Mouse (Mus musculus): ENCODE measurements around the gene Greb1. TPM values are rescaled to one million over a fixed set of nuclear protein-coding genes. Genes with fewer than 3 reads are reported as not detected.

Gene Greb1
- 4.5 and 6.5 TPM in 2 replicates for polyA plus RNA-seq (2016; fragmentation: Nextera tagmentation; extraction: Ambion mirVana)

DNA sequence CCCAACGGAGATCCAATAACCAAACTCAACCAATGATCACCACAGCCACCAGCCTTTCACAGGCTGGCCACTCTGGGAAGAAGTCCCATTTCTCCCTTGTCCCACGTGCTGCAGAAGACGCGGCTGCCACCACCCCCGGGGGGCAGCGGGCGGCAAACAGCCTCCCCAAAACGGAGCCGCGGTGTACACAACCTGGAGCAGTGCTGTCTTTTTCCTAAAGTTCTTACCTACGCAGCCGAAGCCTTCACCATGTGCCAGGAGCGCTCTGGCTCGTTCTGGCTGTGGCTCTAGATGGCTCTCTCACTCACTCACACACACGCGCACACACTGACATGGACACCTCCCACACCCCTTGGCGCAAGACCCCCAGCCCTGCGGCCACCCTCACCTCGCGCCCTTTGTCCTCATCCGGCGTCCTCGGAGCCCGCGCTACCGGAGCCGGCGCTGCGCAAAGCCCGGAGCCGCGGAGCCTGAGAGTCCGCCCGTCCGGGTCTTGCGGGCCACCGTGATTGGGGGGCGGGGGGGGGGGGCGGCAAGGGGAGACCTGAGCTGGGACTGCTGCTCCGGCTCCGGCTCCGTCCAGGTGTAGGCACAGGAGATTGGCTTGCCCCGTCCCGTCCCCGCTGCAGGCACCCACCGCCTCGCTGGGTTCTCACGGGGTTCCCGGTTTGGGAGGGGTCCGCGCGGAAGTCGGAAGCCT, at the start of gene Greb1:
Gene Greb1 (minus strand): TSS at position 628 of the 700 bp plus-strand sequence.
- Histone ChIP-seq H3K4me1 (peaks cover 24% of the 10 kb centered on the region), H3K9me3 (replicated peaks) (no peaks in the 10 kb centered on the region), H3K27ac (peak within 1 kb of the TSS; percentile 60; the same call in 1 of the 2 replicates), H3K36me3 (no peaks in the 10 kb centered on the region), H3K27me3 (no peaks in the 10 kb centered on the region), H3K4me2 (replicated peaks) (peak within 1 kb of the TSS; percentile 76), H3K9ac (peak within 1 kb of the TSS; percentile 70), H3K4me3 (peak within 1 kb of the TSS; percentile 58)
- ATAC-seq (ENCODE audit: low FRiP score): peak; percentile 77
- WGBS: under 1% methylated on average over 51 of the region's 53 CpGs

DNA sequence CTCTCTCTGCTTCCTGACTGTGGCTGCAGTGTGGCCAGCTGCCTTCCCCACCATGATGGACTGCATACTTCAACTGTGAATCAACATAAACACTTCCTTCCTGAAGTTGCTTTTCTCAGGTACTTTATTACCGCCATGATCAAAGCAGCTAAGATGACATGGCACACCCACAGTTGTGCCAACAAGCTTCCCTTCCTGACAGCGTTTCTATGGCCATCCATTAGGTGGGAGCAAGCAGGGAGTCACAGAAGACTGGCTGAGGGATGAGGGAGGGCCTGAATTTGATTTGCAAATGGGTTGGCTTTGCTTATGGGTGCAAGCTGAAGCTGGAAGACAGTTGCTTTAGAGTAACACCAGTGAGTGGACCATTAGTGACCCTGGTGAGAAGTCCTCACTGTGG, 49.1 kb upstream of the Greb1 start:
- WGBS: 73% methylated on average over 2 of the region's 2 CpGs
- Histone ChIP-seq H3K4me1 (peaks cover 6% of the 10 kb centered on the region; the same call in 1 of the 2 replicates), H3K9me3 (replicated peaks) (no peaks in the 10 kb centered on the region)

DNA sequence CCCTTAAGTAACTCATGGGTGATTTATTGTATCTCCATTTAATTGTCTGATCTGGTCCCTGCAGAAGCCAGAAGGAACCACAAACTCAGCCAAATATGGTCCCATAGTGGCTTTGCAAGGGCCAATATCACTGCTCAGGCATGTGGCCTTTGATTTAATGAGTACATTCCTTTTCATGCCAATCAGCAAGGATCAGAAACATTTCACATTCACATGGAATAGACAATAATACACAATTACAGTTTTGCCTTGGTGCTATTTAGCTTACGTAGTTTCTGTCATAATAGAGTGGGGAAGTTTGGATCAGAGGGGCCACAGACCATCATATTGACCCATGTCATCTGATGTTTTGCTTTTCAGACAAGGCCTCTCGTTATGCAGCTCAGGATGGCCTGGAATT, 47.8 kb upstream of the Greb1 start:
- Histone ChIP-seq H3K27ac (no peak overlapping the region), H3K36me3 (no peaks in the 10 kb centered on the region), H3K9ac (no peak overlapping the region), H3K4me3 (no peak overlapping the region), H3K27me3 (no peaks in the 10 kb centered on the region), H3K4me1 (peaks cover 6% of the 10 kb centered on the region; the same call in 1 of the 2 replicates), H3K4me2 (replicated peaks) (no peak overlapping the region), H3K9me3 (replicated peaks) (no peaks in the 10 kb centered on the region)
- WGBS: 83% methylated on average over 2 of the region's 2 CpGs
- no peak for ATAC-seq (ENCODE audit: low FRiP score)

More for the DNA sequence above, 49.1 kb upstream of the Greb1 start:
- no peak for ATAC-seq (ENCODE audit: low FRiP score)
- Histone ChIP-seq H3K9ac (no peak overlapping the region), H3K27me3 (no peaks in the 10 kb centered on the region), H3K4me2 (replicated peaks) (no peak overlapping the region), H3K36me3 (no peaks in the 10 kb centered on the region), H3K4me3 (no peak overlapping the region), H3K27ac (no peak overlapping the region)

DNA sequence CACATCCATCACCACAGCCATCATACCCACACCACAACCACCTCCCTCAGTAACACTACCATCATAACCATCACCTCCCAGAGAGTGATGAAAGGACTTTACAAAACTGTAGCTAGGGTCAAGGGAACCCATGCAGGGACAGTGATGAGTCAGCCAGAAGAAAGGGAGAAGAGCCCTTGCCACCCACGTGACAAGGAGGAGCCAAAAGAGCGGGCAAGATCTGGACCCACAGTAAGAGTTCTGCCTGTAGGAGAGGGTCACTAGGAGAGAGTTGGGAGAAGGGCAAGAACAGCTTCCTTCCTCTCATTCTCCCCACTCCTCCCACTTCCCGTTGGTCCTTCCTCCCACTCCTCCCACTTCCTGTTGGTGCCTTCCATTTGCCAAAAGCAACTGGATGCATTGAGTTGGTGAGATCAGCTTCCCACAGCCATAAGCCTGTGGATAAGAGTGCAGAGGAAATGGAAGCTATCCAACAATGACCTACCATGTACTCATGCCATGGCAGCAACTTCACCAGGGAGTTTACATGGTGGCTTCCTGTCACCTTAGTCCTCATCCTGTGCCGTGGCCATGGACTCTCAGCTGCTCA, 46.6 kb upstream of the Greb1 start:
- no peak overlapping the region for H3K9ac ChIP-seq
- H3K4me3 ChIP-seq: no peak overlapping the region
- peaks cover 6% of the 10 kb centered on the region; the same call in 1 of the 2 replicates for H3K4me1 ChIP-seq
- no peaks in the 10 kb centered on the region for H3K27me3 ChIP-seq
- WGBS: 83% methylated on average over 4 of the region's 4 CpGs
- no peaks in the 10 kb centered on the region for H3K36me3 ChIP-seq
- ATAC-seq (ENCODE audit: low FRiP score): no peak
- no peak overlapping the region for H3K27ac ChIP-seq
- no peaks in the 10 kb centered on the region for H3K9me3 ChIP-seq (replicated peaks)
- no peak overlapping the region for H3K4me2 ChIP-seq (replicated peaks)

DNA sequence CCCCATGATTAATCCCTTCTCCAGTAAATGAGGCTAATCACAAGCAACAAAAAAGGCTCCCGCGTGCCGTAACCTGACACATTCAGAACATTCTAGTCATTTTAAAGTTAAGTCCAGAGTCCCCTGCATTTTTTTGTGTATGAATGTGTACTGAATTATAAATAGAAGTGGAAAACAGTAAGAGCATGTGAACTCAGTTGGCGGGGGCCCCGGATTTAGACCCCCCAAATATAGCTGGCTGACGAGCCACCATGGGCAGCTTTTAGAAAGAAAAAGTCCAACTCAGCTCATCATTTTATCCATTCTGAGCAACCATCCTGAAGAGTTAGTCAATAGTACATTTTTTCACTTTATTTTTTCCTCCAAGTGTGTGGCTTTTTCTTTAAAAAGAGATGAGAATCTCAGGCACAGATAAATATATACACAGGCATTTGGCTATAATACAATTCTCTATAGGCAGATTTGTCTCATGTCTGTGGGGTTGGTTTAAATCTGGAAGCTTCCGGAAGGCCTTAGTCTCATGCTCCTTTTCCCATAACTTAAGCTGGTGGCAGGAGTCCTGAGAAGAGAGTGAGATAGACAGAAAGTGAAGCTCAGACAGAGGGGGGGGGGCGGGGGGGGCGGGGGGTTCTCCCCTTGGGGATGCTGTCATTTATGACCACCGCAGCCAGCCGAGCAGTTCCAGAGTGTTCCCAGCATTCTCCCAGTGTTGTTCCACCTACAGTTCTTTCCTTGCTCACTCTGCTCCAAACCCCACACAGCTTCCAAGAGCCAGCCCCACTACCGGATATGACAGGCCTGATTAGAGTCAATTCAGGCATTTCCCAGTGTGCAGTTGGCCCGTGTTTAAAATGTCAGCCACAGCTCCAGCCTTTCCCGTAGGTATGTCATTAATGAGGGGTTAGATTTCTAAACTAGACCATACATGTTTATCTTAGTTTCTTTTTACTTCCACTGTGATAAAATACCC, 44.2 kb upstream of the Greb1 start:
- Histone ChIP-seq H3K4me3 (no peak overlapping the region), H3K4me2 (replicated peaks) (no peak overlapping the region), H3K4me1 (no peaks in the 10 kb centered on the region), H3K9ac (no peak overlapping the region), H3K27ac (no peak overlapping the region), H3K27me3 (no peaks in the 10 kb centered on the region), H3K36me3 (no peaks in the 10 kb centered on the region), H3K9me3 (replicated peaks) (no peaks in the 10 kb centered on the region)
- WGBS: 78% methylated on average over 12 of the region's 14 CpGs
- no peak for ATAC-seq (ENCODE audit: low FRiP score)

DNA sequence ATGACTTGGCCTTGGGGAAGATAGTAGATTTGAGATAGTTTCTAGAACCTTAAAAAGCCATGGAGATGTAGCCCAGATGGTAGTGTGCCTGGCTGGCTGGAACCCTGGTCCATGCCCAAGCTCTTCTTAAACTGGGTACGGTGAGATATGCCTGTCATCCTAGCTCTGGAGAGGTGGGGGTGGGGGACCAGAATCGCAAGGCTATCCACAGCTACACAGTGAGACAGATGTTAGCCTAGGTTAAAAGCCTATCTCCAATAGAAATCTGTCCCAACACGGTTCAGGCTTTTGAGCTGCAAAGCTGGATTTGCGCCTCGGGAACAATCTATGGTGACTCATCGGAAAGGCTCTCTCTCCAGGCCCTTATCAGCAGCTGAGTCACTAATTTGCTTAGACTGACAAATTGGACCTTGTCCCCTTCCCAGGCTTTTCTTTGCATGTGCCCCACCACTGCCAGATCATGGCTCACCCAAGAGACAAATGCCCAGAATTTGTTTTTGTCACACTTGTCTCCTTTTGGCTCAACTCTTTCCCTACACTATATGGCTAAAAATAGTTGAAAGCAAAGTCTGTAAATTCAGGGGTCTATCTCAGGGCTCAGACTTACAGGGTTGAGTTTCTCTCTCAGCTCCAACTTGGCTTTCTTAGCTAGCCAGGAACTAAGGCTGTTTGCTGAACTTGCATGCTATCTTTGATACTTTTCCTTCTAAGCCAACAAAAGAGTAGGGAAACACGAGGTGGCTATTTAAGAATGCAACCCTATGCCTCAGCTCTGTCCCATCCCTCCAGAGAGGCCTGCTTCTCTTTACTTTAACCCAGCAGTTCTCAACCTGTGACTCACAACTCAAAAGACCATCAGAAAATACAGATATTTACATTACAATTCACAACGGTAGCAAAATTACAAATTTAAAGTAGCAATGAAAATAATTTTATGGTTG, 40.4 kb upstream of the Greb1 start:
- Histone ChIP-seq H3K27ac (no peak overlapping the region), H3K4me2 (replicated peaks) (no peak overlapping the region), H3K36me3 (no peaks in the 10 kb centered on the region), H3K4me3 (no peak overlapping the region), H3K9me3 (replicated peaks) (no peaks in the 10 kb centered on the region; the same call in 1 of the 2 replicates), H3K4me1 (no peaks in the 10 kb centered on the region), H3K9ac (no peak overlapping the region), H3K27me3 (no peaks in the 10 kb centered on the region)
- ATAC-seq (ENCODE audit: low FRiP score): no peak
- 81% methylated on average over 8 of the region's 8 CpGs for WGBS

DNA sequence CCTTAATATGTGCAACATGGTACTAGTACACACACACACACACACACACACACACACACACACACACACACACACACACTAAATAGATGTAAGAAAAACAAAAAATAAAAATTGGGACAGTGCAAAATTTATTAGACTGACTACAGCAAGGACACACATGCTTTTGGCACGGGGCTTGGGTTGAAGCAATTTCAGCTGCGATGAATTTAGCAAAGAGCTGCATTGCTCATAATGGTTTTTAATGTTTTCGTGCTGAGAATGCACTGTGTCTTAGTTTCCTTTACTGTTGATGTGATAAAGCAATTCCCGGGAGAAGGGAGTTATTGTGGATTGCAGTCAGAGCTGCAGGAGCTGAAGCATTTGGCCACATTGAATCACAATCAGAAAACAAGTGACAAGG, 37.1 kb upstream of the Greb1 start:
- no peak for ATAC-seq (ENCODE audit: low FRiP score)
- H3K27ac ChIP-seq: no peak overlapping the region
- 93% methylated on average over 4 of the region's 4 CpGs for WGBS

DNA sequence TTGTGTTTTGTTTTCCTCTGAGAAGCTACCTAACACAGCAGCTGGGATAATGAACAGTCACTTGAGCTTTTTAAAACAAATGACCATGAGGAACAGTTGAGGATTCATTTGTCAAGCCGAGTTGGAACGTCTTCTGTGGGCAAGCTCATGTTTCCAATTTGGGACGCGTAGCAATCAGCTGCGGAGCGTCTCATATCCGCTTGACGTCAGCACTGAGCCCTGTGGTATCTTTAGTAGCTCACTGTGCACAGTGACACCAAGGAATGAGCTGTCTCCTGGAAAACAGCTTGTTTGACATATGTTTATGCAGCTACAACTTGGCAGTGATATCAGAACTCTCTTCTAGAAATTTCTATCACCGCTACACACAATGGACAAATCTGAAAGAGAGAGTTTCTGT, 35.5 kb upstream of the Greb1 start:
- ATAC-seq (ENCODE audit: low FRiP score): no peak
- Histone ChIP-seq H3K4me3 (no peak overlapping the region), H3K9me3 (replicated peaks) (no peaks in the 10 kb centered on the region; the same call in 1 of the 2 replicates), H3K27me3 (no peaks in the 10 kb centered on the region), H3K4me2 (replicated peaks) (no peak overlapping the region), H3K27ac (no peak overlapping the region), H3K9ac (no peak overlapping the region), H3K4me1 (no peaks in the 10 kb centered on the region), H3K36me3 (no peaks in the 10 kb centered on the region)
- 58% methylated on average over 9 of the region's 9 CpGs for WGBS

More for the DNA sequence above, 37.1 kb upstream of the Greb1 start:
- Histone ChIP-seq H3K27me3 (no peaks in the 10 kb centered on the region), H3K4me1 (no peaks in the 10 kb centered on the region), H3K36me3 (no peaks in the 10 kb centered on the region), H3K4me2 (replicated peaks) (no peak overlapping the region), H3K9me3 (replicated peaks) (no peaks in the 10 kb centered on the region; the same call in 1 of the 2 replicates), H3K4me3 (no peak overlapping the region), H3K9ac (no peak overlapping the region)

DNA sequence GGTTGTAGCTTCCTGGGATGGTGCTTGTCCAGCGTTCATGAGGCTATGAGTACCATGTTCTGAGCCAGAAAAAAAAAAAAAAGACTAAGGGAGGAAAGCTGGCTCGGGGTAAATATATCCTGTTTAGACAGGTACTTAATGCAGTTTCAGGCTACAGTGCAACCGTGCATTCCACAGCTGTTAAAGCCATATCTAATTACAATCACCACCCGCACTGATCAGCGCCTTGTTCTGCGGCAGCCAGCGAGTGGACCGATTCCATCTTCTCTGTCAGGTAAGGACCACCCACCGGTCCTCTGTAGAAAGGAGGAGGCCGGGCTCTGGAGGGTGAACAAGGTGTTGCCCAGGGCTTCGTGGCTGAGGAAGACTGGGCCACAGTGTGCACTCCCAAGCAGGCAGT, 34.0 kb upstream of the Greb1 start:
- Histone ChIP-seq H3K36me3 (0 out of 2 replicates have a peak, but pooled peaks cover 4% of the 10 kb centered on the region), H3K4me1 (no peaks in the 10 kb centered on the region), H3K9ac (no peak overlapping the region), H3K4me3 (no peak overlapping the region), H3K27ac (no peak overlapping the region), H3K27me3 (no peaks in the 10 kb centered on the region), H3K4me2 (replicated peaks) (no peak overlapping the region), H3K9me3 (replicated peaks) (no peaks in the 10 kb centered on the region; the same call in 1 of the 2 replicates)
- 58% methylated on average over 11 of the region's 11 CpGs for WGBS
- ATAC-seq (ENCODE audit: low FRiP score): peak; percentile 32; the same call in 1 of the 2 replicates

DNA sequence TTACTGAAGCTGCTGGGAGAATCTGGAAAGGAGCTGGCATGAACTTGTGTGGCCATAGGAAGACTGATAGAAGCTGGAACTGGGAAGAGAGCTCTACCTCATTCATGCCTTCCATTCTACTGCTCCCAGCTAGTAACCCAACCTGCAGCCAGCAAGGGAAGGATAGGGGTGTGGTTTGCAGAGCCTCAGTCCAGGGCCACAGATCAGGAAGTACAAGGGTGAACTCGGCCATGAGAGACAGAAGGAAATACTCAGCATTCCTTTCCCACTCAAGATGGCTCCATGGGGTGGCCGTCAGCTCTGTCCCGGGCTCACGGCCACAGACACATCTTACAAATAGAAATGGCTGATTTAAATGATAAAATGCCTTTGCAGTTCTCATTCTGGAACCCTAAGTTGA, 30.4 kb upstream of the Greb1 start:
- H3K27me3 ChIP-seq: no peaks in the 10 kb centered on the region
- H3K4me2 ChIP-seq (replicated peaks): no peak overlapping the region
- H3K4me3 ChIP-seq: no peak overlapping the region
- H3K9ac ChIP-seq: no peak overlapping the region
- peaks cover 20% of the 10 kb centered on the region; the same call in 1 of the 2 replicates for H3K36me3 ChIP-seq
- no peaks in the 10 kb centered on the region for H3K4me1 ChIP-seq
- 67% methylated on average over 4 of the region's 4 CpGs for WGBS
- H3K27ac ChIP-seq: no peak overlapping the region
- no peak for ATAC-seq (ENCODE audit: low FRiP score)
- H3K9me3 ChIP-seq (replicated peaks): no peaks in the 10 kb centered on the region

DNA sequence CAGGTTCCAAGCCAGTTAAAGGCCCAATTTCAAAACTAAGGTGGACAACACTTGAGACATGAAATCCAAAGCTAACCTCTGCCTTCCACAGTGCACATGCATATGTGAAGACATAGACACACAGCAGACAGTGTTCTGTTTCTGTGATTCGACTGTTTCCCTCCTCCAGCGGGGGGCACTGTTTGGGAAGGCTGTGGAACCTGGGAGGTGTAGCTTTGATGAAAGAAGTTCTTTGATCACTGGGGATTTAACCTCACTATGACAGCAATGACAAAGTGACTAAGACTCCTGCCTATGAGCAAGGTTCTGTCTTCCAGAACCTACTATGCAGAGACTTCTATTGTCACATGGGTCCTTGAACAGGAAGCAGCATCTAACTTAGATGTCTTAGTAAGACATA, 29.1 kb upstream of the Greb1 start:
- H3K9ac ChIP-seq: no peak overlapping the region
- WGBS: 85% methylated on average over 2 of the region's 2 CpGs
- no peaks in the 10 kb centered on the region for H3K9me3 ChIP-seq (replicated peaks)
- H3K4me3 ChIP-seq: no peak overlapping the region
- no peak for ATAC-seq (ENCODE audit: low FRiP score)
- no peaks in the 10 kb centered on the region for H3K27me3 ChIP-seq
- peaks cover 31% of the 10 kb centered on the region for H3K36me3 ChIP-seq
- H3K4me1 ChIP-seq: no peaks in the 10 kb centered on the region
- no peak overlapping the region for H3K4me2 ChIP-seq (replicated peaks)
- H3K27ac ChIP-seq: no peak overlapping the region

All from hindbrain, embryonic 12.5 days (tissue).